Mouse (Mus musculus) frontal cortex, adult (tissue): ENCODE measurements around the gene Tmem150a.
A peak's percentile ranks its signal among the peaks of the same experiment; 100 is the strongest.

Source experiments
- ATAC-seq: cut with Nextera tagmentation; 2 replicates; pipeline ENCODE4 v1.9.2; 2017; ENCODE audit warnings: mild to moderate bottlenecking, moderate library complexity, mixed read lengths; ENCODE audit not compliant: low TSS enrichment

The Tmem150a gene

DNA sequence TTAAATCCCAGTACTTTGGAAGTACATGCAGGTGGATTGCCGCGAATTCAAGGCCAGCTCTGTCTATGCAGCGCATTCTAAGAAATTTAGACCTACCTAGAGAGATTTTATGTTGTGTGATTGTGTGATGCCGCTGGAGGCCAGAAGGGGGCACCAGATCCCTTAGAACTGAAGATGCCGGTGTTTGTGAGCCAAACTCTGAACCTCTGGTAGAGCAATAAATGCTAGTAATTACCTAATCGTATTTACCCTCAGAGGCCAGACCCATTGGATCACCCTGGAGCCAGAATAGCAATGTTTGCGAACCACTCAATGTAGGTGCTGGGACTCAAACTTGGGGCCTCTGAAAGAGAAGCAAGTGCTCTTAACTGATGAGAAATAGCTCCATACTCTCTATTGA is 46.6 kb downstream of the Tmem150a start:
- peak; percentile 64 for ATAC-seq

DNA sequence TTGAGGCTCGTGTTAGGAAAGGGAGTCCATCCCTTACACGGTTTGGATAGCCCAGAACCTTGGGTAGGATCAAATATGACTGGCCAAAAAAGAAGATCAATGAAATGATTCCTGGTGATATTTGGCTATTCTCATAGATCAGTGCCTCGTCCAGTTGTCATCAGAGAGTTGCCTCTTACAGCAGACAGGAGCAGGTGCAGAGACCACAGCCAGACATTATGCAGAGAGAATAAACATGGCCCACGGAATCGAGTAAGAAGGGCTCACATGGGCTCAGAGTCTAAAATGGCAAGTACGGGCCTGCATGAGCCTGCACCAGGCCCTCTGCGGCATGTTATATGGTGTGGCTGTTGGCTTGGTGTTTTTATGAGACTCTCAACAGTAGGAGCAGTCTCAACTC is 50.1 kb downstream of the Tmem150a start:
- ATAC-seq: no peak

DNA sequence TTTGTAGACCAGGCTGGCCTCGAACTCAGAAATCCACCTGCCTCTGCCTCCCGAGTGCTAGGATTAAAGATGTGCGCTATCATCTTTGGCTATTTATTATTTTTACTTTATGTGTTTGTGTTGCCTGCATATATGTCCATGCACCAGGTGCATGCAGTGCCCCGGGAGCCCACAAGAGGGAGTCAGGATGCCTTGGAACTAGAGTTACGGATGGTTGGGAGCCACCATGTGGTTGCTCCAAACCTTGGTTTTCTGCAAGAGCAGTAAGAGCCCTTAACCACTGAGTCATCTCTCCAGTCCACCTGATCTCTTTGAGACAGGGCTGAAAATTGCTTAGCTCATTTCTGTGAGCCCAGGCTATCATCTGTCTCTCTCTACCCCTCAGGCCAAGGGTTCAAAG is 51.9 kb downstream of the Tmem150a start:
- ATAC-seq: peak; percentile 99
